Mouse (Mus musculus) heart, adult 2 months (tissue): ENCODE data around the gene Gm10961. TPM values are rescaled to one million over a fixed set of nuclear protein-coding genes. Genes with fewer than 3 reads are reported as not detected.
A peak's percentile ranks its signal among the peaks of the same experiment; 100 is the strongest.

ENCODE experiments used
- DNase-seq, 2 experiments: peaks; one replicate each; pipeline ENCODE4 v3.0.0; 2021
- H3K27ac ChIP-seq: fragments of 200-600 bp; 2 replicates; pipeline ENCODE4 v1.8.1; 2022
- H3K27me3 ChIP-seq: fragments of 200-500 bp; 2 replicates; pipeline ENCODE4 v1.6.1; 2012; ENCODE audit warnings: mild to moderate bottlenecking, low read length, inconsistent platforms, mixed read lengths; ENCODE audit not compliant: control insufficient read depth, insufficient read depth
- H3K36me3 ChIP-seq: fragments of 200-500 bp; 2 replicates; pipeline ENCODE4 v1.6.1; 2012; ENCODE audit warnings: low read length, inconsistent platforms; ENCODE audit not compliant: control insufficient read depth, insufficient read depth
- H3K4me1 ChIP-seq: fragments of 200-500 bp; 2 replicates; pipeline ENCODE4 v1.6.1; 2011; ENCODE audit warnings: low read length; ENCODE audit not compliant: control insufficient read depth, insufficient read depth
- H3K4me3 ChIP-seq: fragments of 200-600 bp; 2 replicates; pipeline ENCODE4 v1.8.1; 2022
- H3K79me2 ChIP-seq: fragments of 200-500 bp; replicated peaks from 2 replicates; pipeline ENCODE4 v1.6.1; 2012; ENCODE audit warnings: mild to moderate bottlenecking, inconsistent platforms, low read length, moderate library complexity, mixed read lengths; ENCODE audit not compliant: control insufficient read depth, insufficient read depth
- H3K9ac ChIP-seq: fragments of 200-500 bp; 2 replicates; pipeline ENCODE4 v1.6.1; 2012; ENCODE audit warnings: low read depth, mild to moderate bottlenecking, control low read depth, inconsistent platforms, low read length, mixed read lengths
- CTCF ChIP-seq: fragments of 200-600 bp; IDR thresholded peaks from 2 replicates; pipeline ENCODE4 v1.8.1; 2022; ENCODE audit warnings: antibody characterized with exemption, mild to moderate bottlenecking, moderate library complexity
- EP300 ChIP-seq: fragments of 200-500 bp; IDR thresholded peaks from 2 replicates; pipeline ENCODE4 v1.6.1; 2011; ENCODE audit warnings: low read depth, low read length, control low read depth; ENCODE audit not compliant: insufficient read depth
- POLR2A ChIP-seq: fragments of 200-500 bp; IDR thresholded peaks from 2 replicates; pipeline ENCODE4 v1.6.1; 2011; ENCODE audit warnings: mild to moderate bottlenecking, low read depth, low read length, control low read depth; ENCODE audit not compliant: insufficient read depth
- WGBS: fragments of 180-500 bp; shearing (Covaris S2); methylation state at CpG from one replicate; pipeline ENCODE4 v1.1.7; 2018; 5-methylcytosine and 5-hydroxymethylcytosine counted together
- intact Hi-C: fragments of 180-260 bp; cut with DNase I; formaldehyde crosslinking; loops from one replicate; pipeline ENCODE4 v1.15.1; 2025
- polyA plus RNA-seq: library from polyadenylated mRNA; depleted of rRNA; stranded (reverse); fragments of >200 nt; gene quantifications from 2 replicates; pipeline ENCODE4 v1.2.3, GENCODE M21; 2012
- total RNA-seq, 2 experiments: library from RNA; stranded (reverse); gene quantifications; 2 replicates each; pipeline ENCODE4 v1.2.3; 2021

Gm10961 gene
- total and polyA plus RNA-seq, 3 experiments = not detected

DNA sequence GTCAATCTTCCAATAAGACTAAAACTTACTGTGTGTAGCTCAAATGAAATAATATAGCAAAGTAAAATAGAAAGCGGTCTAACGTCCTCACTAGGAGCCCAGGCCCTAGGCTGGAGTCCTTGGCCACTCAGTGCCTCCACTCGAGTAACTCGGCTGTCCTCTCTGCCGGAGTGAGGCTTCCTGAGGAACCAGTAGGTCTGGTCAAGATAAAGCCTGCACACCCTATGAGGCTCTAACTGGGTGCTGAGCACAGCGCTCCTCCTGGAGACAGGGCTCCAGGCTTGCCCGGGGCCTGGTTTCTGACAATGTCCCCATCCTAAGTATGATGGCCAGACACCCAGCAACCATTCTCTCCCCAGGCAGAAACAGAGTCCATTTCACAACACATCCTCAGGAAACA lies 8.6 kb upstream of the Gm10961 start:
- Histone ChIP-seq H3K27me3 (no peaks in the 10 kb centered on the region), H3K4me3 (no peak overlapping the region), H3K79me2 (no peaks in the 10 kb centered on the region), H3K4me1 (no peaks in the 10 kb centered on the region), H3K9ac (no peak overlapping the region), H3K27ac (no peak overlapping the region), H3K36me3 (0 out of 2 replicates have a peak, but pooled peaks cover 2% of the 10 kb centered on the region)
- TF ChIP-seq EP300 = no peak
- TF ChIP-seq POLR2A = no peak
- TF ChIP-seq CTCF = no peak
- WGBS = 92% methylated on average over 7 of the region's 7 CpGs
- intact Hi-C loops = no loop called here
- DNase-seq = peak in 1 of 2 experiments; percentile 9

DNA sequence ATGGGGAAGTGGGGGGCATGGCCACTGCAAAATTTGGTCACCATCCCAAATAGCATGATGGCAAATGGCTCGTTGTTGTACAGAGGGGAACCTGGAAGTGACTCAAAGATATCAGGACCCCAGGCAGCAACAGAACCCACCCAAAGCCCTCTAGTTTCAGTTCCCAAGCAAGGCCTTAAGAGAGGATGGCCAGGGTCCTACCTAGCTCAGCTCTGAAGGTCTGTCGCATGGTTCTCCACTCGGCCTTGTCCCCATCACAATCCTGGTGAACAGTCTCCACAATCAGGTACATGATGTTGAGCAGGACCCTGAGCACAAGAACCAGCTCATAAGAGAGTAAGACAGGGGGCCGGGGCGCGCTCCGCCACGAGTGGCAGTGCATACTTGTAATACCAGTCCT lies 6.7 kb upstream of the Gm10961 start:
- intact Hi-C loops = no loop called here
- H3K9ac ChIP-seq = no peak overlapping the region
- WGBS = 93% methylated on average over 8 of the region's 8 CpGs

DNA sequence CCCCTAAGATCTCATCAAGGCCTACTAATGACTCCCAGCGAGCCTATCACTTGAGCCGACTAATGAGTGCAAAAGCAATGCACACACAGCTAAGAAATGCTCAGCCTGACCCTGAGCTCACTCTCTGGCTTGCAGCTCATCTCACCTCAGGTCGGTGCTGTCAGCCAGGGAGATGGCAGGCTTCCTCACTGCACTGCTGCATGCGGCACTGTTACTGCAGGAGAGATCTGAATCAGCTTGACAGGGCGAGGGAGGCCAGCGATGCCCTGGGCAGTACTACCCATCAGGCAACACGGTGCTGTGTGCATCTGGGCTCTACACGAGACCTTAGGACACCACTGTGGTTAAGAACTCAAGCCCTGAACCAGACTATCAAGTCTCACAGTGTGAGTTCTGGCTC lies 5.6 kb upstream of the Gm10961 start:
- Histone ChIP-seq H3K27ac (no peak overlapping the region), H3K36me3 (0 out of 2 replicates have a peak, but pooled peaks cover 2% of the 10 kb centered on the region), H3K9ac (no peak overlapping the region), H3K4me3 (no peak overlapping the region), H3K4me1 (peaks cover 2% of the 10 kb centered on the region; the same call in 1 of the 2 replicates), H3K79me2 (no peaks in the 10 kb centered on the region), H3K27me3 (no peaks in the 10 kb centered on the region)
- TF ChIP-seq EP300 (no peak), POLR2A (no peak), CTCF (no peak)
- 94% methylated on average over 8 of the region's 8 CpGs for WGBS
- no peak for DNase-seq
- intact Hi-C loops = no loop called here

More for the DNA sequence above, 6.7 kb upstream of the Gm10961 start:
- H3K27me3 ChIP-seq = no peaks in the 10 kb centered on the region
- no peak overlapping the region for H3K27ac ChIP-seq
- DNase-seq = no peak
- H3K36me3 ChIP-seq = 0 out of 2 replicates have a peak, but pooled peaks cover 2% of the 10 kb centered on the region
- H3K4me1 ChIP-seq = no peaks in the 10 kb centered on the region
- no peak overlapping the region for H3K4me3 ChIP-seq
- TF ChIP-seq EP300 = no peak
- no peak for TF ChIP-seq POLR2A
- no peak for TF ChIP-seq CTCF
- H3K79me2 ChIP-seq = no peaks in the 10 kb centered on the region

DNA sequence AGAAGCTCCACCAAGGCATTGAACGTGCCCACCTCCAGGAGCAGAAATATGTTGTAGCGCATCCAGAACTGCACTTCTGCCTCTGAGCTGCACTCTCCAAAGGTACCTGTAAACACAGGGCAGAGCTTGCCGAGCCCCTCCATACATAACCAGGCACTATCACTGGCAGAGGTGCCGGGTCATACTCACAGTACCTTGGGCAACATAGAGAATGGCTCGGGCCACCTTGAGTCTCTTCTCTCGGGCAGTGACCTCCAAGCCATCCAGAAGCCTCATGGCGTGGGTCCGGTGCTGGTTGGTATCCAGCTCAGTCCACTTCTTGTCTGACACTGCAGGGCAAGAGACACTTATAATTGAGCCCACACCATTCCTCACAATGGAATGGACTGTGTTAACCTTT lies 4.4 kb upstream of the Gm10961 start:
- Histone ChIP-seq H3K4me3 (no peak overlapping the region), H3K27me3 (no peaks in the 10 kb centered on the region), H3K9ac (no peak overlapping the region), H3K4me1 (peaks cover 3% of the 10 kb centered on the region; the same call in 1 of the 2 replicates), H3K27ac (no peak overlapping the region), H3K79me2 (no peaks in the 10 kb centered on the region), H3K36me3 (0 out of 2 replicates have a peak, but pooled peaks cover 2% of the 10 kb centered on the region)
- no peak for DNase-seq
- 94% methylated on average over 8 of the region's 8 CpGs for WGBS
- intact Hi-C loops = no loop called here
- no peak for TF ChIP-seq POLR2A
- no peak for TF ChIP-seq EP300
- TF ChIP-seq CTCF = no peak

DNA sequence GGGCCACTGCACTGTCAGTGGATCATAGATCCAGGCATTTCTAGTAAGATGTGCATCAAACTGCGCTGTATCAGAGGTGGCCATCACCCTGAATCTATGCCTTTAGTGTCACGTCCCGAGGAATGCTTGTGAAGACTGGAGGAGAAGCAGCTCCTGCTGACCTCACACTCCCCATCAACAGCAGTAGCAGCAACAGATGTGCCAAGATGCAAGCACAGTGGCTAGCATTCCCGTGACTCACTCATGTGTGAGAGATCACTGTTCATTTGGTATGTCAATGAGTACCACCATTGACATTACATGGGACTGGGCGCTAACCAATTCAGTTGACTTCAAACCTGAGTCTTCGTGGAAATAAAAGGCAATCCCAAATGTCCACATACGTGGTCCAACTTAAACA lies 3.5 kb upstream of the Gm10961 start:
- intact Hi-C loops = no loop called here
- Histone ChIP-seq H3K36me3 (peaks cover 4% of the 10 kb centered on the region; the same call in 1 of the 2 replicates), H3K4me3 (no peak overlapping the region), H3K27ac (no peak overlapping the region), H3K27me3 (no peaks in the 10 kb centered on the region), H3K9ac (no peak overlapping the region), H3K79me2 (no peaks in the 10 kb centered on the region), H3K4me1 (peaks cover 5% of the 10 kb centered on the region)
- 94% methylated on average over 7 of the region's 7 CpGs for WGBS
- no peak for DNase-seq
- no peak for TF ChIP-seq POLR2A
- TF ChIP-seq EP300 = no peak
- no peak for TF ChIP-seq CTCF

DNA sequence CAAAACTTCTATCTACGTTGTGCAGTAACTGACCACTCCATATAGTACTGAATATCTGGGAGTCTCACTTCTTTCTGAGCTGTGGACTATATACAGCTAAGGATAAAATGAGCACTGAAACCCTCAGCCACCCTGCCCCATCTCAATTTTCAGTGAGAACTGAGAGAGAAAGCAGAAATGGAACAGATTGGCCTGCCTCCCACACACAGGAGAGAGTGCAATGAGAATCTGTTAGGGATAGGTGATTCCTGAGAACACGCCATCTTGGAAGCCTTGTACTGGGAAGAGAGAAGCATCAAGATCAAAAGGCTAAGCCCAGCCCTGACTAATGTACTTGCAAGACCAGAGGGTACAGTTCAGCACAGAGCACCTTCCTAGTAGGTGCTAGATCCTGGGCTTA lies 2.6 kb upstream of the Gm10961 start:
- Histone ChIP-seq H3K4me1 (peaks cover 5% of the 10 kb centered on the region), H3K27ac (no peak overlapping the region), H3K4me3 (no peak overlapping the region), H3K27me3 (no peaks in the 10 kb centered on the region), H3K9ac (no peak overlapping the region), H3K36me3 (peaks cover 4% of the 10 kb centered on the region; the same call in 1 of the 2 replicates), H3K79me2 (no peaks in the 10 kb centered on the region)
- WGBS = 96% methylated on average over 2 of the region's 2 CpGs
- intact Hi-C loops = no loop called here
- DNase-seq = no peak
- TF ChIP-seq EP300 = no peak
- TF ChIP-seq POLR2A = no peak
- no peak for TF ChIP-seq CTCF
